Mouse (Mus musculus) embryonic facial prominence, embryonic 14.5 days (tissue): ENCODE data around the gene Msx2. TPM values are rescaled to one million over a fixed set of nuclear protein-coding genes. Genes with fewer than 3 reads are reported as not detected.
A peak's percentile ranks its signal among the peaks of the same experiment; 100 is the strongest.

Experiments used
- ATAC-seq: fragments of 200-750 bp; cut with Nextera tagmentation; 2 replicates; pipeline ENCODE4 v1.8.0; 2017; ENCODE audit warnings: low read depth, moderate number of reproducible peaks, moderate TSS enrichment
- DNase-seq: peaks from one replicate; pipeline ENCODE4 v3.0.0-alpha.2; 2015; ENCODE audit warnings: low spot score
- H3K27ac ChIP-seq: fragments of 300-500 bp; sonication (generic); replicated peaks from 2 replicates; pipeline ENCODE4 v1.5.1; 2014; ENCODE audit warnings: low read depth, mild to moderate bottlenecking, low read length, moderate library complexity
- H3K27me3 ChIP-seq: fragments of 300-500 bp; sonication (generic); replicated peaks from 2 replicates; pipeline ENCODE4 v1.6.1; 2014; ENCODE audit warnings: low read length; ENCODE audit not compliant: control insufficient read depth, insufficient read depth
- H3K36me3 ChIP-seq: fragments of 300-500 bp; sonication (generic); 2 replicates; pipeline ENCODE4 v1.6.1; 2014; ENCODE audit warnings: low read length, mixed read lengths; ENCODE audit not compliant: control insufficient read depth, insufficient read depth
- H3K4me1 ChIP-seq: fragments of 300-500 bp; sonication (generic); 2 replicates; pipeline ENCODE4 v1.6.1; 2014; ENCODE audit warnings: antibody characterized with exemption, low read length; ENCODE audit not compliant: control insufficient read depth, insufficient read depth
- H3K4me2 ChIP-seq: fragments of 300-500 bp; sonication (generic); 2 replicates; pipeline ENCODE4 v1.6.1; 2014; ENCODE audit warnings: low read depth, mild to moderate bottlenecking, low read length, moderate library complexity, mixed read lengths
- H3K4me3 ChIP-seq: fragments of 300-500 bp; sonication (generic); 2 replicates; pipeline ENCODE4 v1.5.1; 2014; ENCODE audit warnings: low read depth, mild to moderate bottlenecking, low read length
- H3K9ac ChIP-seq: fragments of 300-500 bp; sonication (generic); 2 replicates; pipeline ENCODE4 v1.6.1; 2014; ENCODE audit warnings: low read depth, mild to moderate bottlenecking, low read length, moderate library complexity, mixed read lengths
- H3K9me3 ChIP-seq: fragments of 300-500 bp; sonication (generic); 2 replicates; pipeline ENCODE4 v1.6.1; 2016; ENCODE audit warnings: low read length; ENCODE audit not compliant: control insufficient read depth
- WGBS: fragments of 180-500 bp; shearing (Covaris S2); extraction: QIAGEN DNeasy Blood & Tissue Kit; methylation state at CpG from one replicate; pipeline ENCODE4 v1.1.7; 2014; 5-methylcytosine and 5-hydroxymethylcytosine counted together
- polyA plus RNA-seq: library from polyadenylated mRNA; unstranded; fragments of >200 nt; fragmentation: Nextera tagmentation; extraction: Ambion mirVana; gene quantifications from 2 replicates; pipeline ENCODE4 v1.2.1, GENCODE M21; 2014

Msx2 gene
- polyA plus RNA-seq, 1 experiment from 2014 or later = 11.5 TPM

DNA sequence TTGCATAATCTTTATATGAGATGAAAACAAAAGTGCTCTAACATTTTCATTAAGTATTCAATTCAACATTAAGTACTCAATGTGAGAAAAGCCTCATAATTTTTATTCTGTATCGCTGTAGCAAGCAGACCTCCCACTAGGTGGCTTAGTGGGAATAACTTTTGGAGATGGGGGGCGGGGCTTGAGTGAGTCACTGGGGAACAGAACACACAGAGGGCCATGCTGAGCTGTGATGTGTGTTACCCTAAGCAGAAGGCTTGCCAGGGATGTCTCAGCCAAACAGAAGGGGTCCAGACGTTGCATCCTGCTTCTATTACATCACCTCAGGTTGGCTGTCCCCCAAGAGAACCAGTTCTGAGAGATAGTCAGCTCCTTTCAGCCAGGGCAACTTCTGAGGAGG, 29.3 kb downstream of the Msx2 start:
- Histone ChIP-seq H3K9me3 (no peaks in the 10 kb centered on the region), H3K9ac (no peak overlapping the region), H3K4me2 (no peak overlapping the region), H3K36me3 (no peaks in the 10 kb centered on the region), H3K27me3 (0 out of 2 replicates have a peak, but pooled peaks cover 3% of the 10 kb centered on the region), H3K4me3 (no peak overlapping the region), H3K4me1 (0 out of 2 replicates have a peak, but pooled peaks cover 4% of the 10 kb centered on the region), H3K27ac (no peak overlapping the region)
- ATAC-seq (no peak), DNase-seq (peak; percentile 67)
- WGBS = 21% methylated on average over 3 of the region's 3 CpGs

DNA sequence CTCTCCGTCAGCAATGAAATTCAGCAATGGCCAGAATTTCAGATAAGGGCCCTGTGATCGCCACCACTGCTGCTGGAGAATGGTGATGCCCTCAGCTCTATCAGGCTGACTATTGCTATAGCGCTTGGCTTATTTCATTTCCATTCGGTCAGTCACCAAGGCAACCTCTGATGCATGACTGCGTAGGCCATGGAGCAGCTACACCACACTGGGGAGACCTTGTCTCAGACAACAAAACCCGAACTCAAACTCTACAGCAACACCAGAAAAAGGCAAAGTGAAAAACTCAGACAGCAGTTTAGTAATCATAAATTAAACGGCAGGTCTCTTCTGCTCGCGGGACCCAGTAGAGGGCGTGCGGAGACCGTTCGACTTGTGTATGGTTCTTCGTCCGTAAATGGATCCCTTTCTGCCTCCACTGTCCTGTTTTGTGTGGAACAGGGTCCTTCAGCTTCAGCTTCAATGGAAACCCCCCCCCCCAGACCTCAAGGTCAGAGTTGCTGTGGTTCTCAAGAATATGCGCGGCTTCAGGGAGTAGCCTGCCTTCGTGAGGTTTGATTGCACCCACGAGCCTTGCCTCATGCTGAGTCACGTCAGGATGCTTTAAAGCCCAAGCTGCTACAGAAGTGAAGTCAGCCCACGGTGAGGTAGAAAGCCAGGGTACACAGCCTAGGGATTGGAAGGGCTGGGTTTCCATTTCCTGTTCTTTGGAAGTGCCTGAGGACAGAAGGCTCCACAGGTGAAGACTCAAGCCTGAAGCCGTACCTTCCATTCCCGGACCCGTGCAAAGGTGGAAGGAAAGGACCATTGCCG, 30.5 kb downstream of the Msx2 start:
- Histone ChIP-seq H3K36me3 (no peaks in the 10 kb centered on the region), H3K4me1 (0 out of 2 replicates have a peak, but pooled peaks cover 4% of the 10 kb centered on the region), H3K27me3 (0 out of 2 replicates have a peak, but pooled peaks cover 3% of the 10 kb centered on the region), H3K9ac (no peak overlapping the region), H3K4me3 (peak overlapping the region; percentile 14; the same call in 1 of the 2 replicates), H3K27ac (no peak overlapping the region), H3K4me2 (peak overlapping the region; percentile 50), H3K9me3 (no peaks in the 10 kb centered on the region)
- DNase-seq (peak; percentile 53), ATAC-seq (no peak)
- 32% methylated on average over 25 of the region's 25 CpGs for WGBS

DNA sequence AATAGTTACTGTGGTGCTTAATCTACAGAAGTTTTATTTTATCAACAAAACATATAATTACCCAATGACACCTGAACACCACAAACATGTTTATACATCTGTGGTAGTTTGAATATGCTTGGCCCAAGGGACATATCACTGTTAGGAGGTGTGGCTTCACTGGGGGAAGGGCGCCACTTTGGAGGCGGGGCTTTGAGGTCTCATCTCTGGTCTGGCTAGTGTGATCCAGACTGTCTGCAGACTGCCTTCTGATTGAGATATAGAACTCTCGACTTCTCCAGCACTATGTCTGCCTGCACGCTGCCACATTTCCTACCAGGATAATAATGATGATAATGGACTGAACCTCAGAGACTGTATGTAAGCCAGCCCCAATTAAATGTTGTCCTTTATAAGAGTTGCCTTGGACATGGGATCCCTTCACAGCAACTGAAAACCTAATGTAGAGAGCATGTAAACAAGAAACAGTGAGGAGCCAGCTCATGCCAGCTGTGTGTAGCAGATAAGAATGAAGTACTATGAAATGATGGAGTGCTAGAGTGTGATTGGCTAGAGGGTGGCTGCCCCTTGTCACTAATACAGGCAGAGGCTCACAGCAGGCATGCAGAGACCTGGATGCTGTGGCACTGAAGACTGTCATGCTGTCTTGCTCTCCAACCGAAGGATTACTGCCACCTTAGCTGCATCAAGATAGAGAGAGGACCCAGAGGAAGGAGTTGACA, 31.4 kb downstream of the Msx2 start:
- no peak for ATAC-seq
- 68% methylated on average over 5 of the region's 5 CpGs for WGBS

DNA sequence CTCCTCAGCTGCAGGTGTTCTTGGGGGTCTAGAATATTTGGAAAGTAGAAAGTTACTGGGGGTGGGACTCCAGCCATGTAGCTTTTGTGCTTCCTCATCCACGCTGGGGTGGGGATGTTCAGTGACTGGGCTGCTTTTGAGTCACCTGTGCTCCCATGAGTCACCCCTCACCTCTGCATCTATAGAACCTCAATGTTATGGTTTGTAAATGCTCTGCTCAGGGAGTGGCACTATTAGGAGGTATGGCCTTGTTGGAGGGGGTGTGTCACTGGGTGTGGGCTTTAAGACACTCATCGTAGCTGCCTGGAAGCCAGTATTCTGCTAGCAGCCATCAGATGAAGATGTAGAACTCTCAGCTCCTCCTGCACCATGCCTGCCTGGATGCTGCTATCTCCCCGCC, 32.9 kb downstream of the Msx2 start:
- ATAC-seq = no peak
- Histone ChIP-seq H3K27ac (no peak overlapping the region), H3K4me2 (no peak overlapping the region), H3K4me1 (0 out of 2 replicates have a peak, but pooled peaks cover 4% of the 10 kb centered on the region), H3K9ac (no peak overlapping the region), H3K9me3 (no peaks in the 10 kb centered on the region), H3K27me3 (0 out of 2 replicates have a peak, but pooled peaks cover 3% of the 10 kb centered on the region), H3K4me3 (no peak overlapping the region), H3K36me3 (no peaks in the 10 kb centered on the region)
- 78% methylated on average over 3 of the region's 3 CpGs for WGBS
- DNase-seq = no peak

More for the DNA sequence above, 31.4 kb downstream of the Msx2 start:
- H3K36me3 ChIP-seq = no peaks in the 10 kb centered on the region
- no peak overlapping the region for H3K27ac ChIP-seq
- H3K4me2 ChIP-seq = no peak overlapping the region
- H3K4me1 ChIP-seq = 0 out of 2 replicates have a peak, but pooled peaks cover 4% of the 10 kb centered on the region
- no peak overlapping the region for H3K9ac ChIP-seq
- H3K9me3 ChIP-seq = no peaks in the 10 kb centered on the region
- H3K4me3 ChIP-seq = no peak overlapping the region
- DNase-seq = no peak
- H3K27me3 ChIP-seq = 0 out of 2 replicates have a peak, but pooled peaks cover 3% of the 10 kb centered on the region

DNA sequence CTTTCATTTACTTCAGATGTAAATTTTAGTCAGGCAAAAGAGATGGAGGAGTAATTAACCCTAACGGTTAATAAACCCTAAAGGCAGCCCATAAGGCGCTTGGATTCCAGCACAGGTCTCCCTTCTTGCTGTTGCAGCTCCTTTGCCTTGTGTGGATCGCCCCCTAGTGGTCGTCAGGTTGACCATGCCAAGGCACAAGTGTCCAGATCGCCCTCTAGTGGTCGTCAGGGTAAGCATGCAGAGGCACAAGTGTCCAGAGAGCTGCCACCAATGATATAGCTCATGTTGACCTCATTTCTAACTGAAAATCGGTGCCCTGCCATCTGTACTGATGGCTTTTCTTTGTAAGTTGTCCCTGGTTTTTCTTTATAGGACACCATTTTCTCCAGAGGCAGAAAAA, 46.4 kb downstream of the Msx2 start:
- Histone ChIP-seq H3K4me3 (no peak overlapping the region), H3K27me3 (no peaks in the 10 kb centered on the region), H3K9ac (no peak overlapping the region), H3K27ac (no peak overlapping the region), H3K9me3 (no peaks in the 10 kb centered on the region; the same call in none of the 2 replicates), H3K4me2 (no peak overlapping the region), H3K4me1 (no peaks in the 10 kb centered on the region), H3K36me3 (no peaks in the 10 kb centered on the region)
- WGBS = 25% methylated on average over 7 of the region's 7 CpGs
- no peak for ATAC-seq
- DNase-seq = peak; percentile 87

DNA sequence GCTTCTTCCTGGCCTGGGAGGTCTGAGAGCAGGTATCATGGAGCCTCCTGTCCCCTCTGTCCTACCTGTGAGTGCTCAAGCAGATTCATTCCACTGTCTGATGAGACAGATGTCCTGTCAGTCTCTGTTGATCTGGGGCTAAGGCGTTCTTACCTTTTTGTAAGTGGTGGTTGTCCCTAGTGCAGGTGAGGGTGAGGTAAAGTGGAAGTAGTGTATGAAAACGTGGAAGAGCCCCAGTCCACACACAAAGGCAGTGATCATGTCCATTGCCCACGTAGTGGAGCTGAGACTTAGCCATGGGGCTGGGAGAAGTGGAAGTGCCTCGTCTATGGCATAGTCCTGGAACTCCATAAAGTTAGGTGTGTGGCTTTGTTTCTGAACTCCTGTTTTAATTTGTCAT, 51.7 kb downstream of the Msx2 start:
- 83% methylated on average over 4 of the region's 4 CpGs for whole genome bisulfite sequencing
- no peaks in the 10 kb centered on the region for H3K4me1 ChIP-seq
- no peak overlapping the region for H3K4me3 ChIP-seq
- DNase-seq = no peak
- no peaks in the 10 kb centered on the region for H3K36me3 ChIP-seq
- no peaks in the 10 kb centered on the region for H3K27me3 ChIP-seq
- ATAC-seq = no peak
- H3K9me3 ChIP-seq = no peaks in the 10 kb centered on the region
- no peak overlapping the region for H3K9ac ChIP-seq
- no peak overlapping the region for H3K27ac ChIP-seq
- H3K4me2 ChIP-seq = no peak overlapping the region

DNA sequence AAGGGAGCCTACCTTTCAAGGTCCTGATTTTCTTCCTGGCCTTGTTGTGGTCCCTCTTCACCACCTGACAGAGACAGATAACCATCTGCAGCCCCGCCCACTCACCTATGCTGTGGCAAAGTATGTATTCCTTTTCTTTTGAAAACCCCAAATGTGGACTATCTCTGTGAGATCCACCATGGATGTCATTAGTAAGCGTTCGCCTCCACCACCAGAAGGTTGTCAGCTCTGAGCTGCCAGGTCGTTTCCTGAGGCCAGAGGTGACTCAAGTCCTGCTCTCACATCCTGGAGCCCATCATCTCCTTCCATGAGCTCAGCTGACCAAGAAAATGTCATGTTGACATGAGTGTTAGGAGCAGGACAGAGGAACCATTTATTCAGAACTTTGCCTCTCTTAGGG, 52.1 kb downstream of the Msx2 start:
- no peaks in the 10 kb centered on the region for H3K9me3 ChIP-seq
- no peak overlapping the region for H3K27ac ChIP-seq
- DNase-seq (no peak), ATAC-seq (no peak)
- no peak overlapping the region for H3K9ac ChIP-seq
- H3K36me3 ChIP-seq = no peaks in the 10 kb centered on the region
- no peaks in the 10 kb centered on the region for H3K27me3 ChIP-seq
- H3K4me1 ChIP-seq = no peaks in the 10 kb centered on the region
- H3K4me2 ChIP-seq = no peak overlapping the region
- H3K4me3 ChIP-seq = no peak overlapping the region
- 72% methylated on average over 4 of the region's 4 CpGs for WGBS

DNA sequence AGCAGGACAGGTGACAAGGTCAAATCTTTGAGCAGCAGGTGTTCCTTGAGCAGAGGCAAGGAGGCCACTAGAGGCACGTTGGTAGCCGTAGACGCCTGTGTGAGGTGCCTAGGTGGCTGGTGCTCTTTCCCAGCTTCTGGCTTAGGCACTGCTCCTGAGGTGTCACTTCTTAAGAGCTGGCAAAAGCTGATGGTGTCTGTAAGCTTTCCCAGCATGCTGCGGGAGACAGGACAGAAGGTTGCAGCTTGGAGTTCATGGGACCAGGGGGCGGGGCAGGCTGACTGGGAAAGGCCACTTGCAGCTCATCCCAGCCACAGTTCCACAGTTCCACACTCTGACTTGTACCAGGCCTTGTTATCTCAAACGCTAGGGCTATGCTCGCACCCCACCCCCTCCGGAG, 53.2 kb downstream of the Msx2 start:
- DNase-seq (no peak), ATAC-seq (no peak)
- H3K36me3 ChIP-seq = no peaks in the 10 kb centered on the region
- H3K27ac ChIP-seq = no peak overlapping the region
- H3K9me3 ChIP-seq = no peaks in the 10 kb centered on the region
- H3K4me3 ChIP-seq = no peak overlapping the region
- no peaks in the 10 kb centered on the region for H3K27me3 ChIP-seq
- H3K4me1 ChIP-seq = no peaks in the 10 kb centered on the region; the same call in 1 of the 2 replicates
- H3K9ac ChIP-seq = no peak overlapping the region
- WGBS = 85% methylated on average over 8 of the region's 8 CpGs
- H3K4me2 ChIP-seq = no peak overlapping the region
